Mouse (Mus musculus) cerebellum, adult 8-10 months (tissue): ENCODE data around the gene Slc17a1.

Experiments
- DNase-seq: peaks from one replicate; pipeline ENCODE4 v3.0.0; 2022

Gene Slc17a1

DNA sequence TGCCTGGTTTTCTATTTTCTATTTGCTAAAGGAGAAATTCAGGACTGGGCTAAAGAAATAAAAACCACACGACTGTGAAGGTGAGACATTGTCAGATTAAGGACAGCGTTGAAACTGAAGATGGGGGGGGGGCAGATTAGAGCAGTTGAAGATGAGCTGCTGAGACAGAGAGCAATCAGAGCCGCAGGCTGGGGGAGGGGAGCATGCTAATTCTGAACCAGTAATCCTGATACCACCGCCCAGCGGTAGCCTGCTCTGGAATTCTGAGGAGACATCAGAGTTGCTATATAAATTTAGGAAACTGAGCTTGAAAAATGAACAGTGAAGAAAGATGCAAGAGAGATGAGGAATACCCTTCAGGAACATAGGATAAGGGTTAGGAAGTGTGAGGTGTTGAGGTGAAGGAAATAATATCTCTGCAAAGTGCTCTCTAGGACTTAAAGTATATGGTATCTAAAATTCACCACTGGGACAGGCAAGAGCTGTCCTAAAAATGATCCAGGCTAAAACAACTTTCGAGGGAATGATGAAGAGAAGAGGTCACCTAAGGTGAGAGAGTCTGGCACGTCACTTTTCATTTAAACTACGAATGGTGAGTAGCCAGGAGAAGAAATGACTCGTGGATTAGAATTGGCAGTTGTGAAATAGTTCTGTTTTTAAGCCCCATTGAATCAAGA is 25.2 kb downstream of the Slc17a1 start:
- no peak for DNase-seq

DNA sequence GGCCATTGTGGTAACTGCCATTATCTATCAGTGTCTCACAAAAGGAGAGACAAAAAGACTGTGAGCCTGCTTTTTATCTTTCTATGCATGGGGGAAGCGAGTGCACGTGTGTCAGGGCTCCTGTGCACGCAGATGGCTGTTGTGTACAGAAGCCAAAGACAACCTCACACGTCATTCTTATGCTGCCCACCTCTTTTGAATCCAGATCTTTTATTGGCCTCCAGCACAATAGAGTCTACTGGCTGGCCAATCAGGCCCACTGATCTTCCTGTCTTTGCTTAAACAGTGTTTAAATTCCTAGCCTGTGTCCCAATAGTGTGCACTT is 25.7 kb downstream of the Slc17a1 start:
- DNase-seq: no peak

DNA sequence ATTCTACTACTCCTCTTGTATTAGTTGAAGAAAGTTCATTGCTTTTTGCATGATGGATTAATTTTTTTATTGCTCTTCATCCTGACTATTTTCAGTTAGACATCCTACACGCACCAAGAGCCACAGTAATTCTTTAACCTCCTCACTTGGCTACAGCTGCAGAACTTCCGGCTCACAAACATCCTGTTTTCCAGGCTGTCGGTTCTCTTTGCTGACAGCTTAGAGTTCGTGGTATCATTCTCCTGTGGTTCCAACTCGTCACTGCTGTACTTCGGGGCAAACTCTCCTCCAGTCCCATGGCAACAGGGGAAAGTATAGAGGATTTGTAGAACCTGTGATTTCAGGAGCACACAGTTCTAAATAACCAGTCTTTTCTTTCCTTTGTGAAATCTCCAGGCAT is 30.7 kb downstream of the Slc17a1 start:
- no peak for DNase-seq

DNA sequence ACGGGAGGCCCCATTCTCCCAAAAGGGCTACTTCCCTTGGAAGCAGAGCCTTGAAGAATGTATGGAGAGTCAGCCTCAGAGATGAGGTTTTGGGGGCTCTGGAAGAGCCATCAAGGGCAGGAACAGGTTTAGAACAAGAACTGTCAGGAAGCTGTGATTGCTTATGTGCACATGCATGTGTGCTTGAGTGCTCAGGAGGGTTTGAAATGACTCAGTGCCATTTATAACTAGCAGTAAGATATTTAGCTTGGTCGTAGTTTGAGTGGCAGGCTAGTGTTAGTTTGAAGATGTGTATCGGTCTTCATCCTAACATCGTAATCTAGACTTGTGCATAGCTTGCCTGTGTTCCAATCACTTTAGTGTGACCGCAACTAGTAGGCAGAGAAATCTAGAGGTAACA is 39.4 kb downstream of the Slc17a1 start:
- DNase-seq: no peak

DNA sequence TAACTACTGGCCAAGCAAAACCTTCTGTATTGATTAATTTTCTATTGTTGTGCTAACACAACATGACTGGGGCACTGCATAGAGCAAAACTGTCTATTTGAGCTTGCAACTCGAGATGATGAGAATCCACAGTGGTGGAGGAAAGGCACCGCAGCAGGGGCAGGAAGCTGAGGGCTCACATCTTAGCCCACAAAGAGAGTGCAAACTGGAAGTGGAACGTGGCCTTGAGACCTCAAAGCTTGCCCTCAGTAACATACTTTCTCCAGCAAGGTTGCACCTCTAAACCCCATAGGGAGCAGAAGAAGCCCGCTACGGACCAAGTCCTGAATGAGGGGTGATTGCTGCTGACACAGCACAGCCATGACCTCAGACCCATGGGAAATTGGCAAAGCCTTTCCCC is 42.6 kb downstream of the Slc17a1 start:
- DNase-seq: no peak

DNA sequence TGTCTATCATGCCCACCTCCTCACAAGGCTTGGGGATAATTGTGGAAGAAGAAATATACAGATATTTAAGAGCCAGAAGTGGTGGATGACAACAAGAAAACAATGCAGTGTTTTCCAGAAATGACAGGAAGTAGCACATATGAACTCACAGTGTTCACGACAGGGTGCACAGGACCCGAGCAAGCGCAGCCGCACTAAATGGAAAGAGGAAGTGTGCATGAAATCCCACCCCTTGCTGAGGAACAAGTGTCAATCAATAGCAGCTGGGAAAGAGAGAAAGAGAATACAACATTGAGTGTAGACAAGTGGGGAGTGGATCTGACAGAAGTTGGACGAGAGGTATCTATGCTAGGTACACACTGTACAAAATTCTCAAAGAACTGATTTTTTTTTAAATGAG is 43.8 kb downstream of the Slc17a1 start:
- DNase-seq: no peak

DNA sequence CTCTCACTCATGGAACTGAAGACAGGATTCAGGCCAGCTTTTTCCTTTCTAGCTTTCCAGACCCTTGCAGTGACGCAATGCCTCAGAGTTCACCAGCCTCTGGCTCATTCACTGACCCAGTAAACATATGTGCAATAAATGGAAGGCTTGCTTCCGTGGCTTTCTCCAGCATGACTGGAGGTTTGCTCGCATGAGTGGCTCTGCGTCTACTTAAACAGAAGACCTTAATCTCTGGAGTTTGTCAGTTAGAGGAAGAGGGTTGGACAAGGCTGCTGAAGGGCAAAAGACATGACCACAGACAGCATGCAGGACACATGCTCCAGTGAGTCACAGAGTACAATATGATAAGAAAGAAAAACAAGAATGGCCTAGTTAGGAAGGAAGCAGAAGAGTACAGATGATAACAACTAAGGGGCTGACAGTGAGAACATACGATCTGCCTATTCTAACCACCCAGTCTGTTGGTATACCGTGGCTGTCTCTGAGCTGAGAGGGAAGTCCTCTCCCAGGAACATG is 46.3 kb downstream of the Slc17a1 start:
- DNase-seq: no peak

DNA sequence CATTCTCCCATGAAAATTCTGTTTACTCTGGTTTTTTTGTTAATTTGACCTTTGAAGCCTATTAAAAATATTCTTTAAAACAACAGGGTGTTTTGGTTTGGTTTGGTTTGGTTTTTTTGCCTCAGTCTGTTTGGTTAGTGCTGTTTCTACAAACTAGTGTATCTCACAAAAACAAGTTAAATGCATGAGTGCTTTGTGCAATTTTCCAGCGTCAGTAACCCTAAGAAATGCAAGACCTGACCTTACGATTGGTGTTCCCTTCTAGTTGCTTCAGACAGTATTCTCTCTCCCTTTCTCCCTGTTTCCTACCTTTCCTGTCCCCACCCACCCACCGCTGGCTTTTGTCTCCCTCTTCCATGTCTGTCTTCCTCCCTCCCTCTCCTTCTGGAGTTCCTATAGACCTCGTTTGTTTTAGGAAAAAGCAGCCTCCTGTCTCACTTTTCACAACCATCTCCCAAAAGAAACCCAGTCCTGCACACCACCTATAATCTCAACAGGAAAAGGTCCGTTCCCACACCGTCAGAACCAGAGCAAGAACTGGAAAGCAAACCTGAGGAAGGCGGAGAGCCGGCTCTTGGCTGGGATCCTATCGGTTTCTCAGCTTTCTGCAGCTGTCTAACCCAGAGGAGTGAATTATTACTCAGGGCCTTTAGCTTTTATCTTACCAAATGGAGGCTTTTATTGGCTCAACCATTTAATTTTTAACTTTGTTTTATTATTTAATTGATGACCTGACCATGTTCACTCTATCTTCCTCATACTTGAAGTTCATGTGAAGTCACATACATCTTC is 47.0 kb downstream of the Slc17a1 start, which contains the start of gene Slc17a4:
Slc17a4 (minus strand) TSS at position 634 of the 792 bp plus-strand sequence.
- no peak for DNase-seq

DNA sequence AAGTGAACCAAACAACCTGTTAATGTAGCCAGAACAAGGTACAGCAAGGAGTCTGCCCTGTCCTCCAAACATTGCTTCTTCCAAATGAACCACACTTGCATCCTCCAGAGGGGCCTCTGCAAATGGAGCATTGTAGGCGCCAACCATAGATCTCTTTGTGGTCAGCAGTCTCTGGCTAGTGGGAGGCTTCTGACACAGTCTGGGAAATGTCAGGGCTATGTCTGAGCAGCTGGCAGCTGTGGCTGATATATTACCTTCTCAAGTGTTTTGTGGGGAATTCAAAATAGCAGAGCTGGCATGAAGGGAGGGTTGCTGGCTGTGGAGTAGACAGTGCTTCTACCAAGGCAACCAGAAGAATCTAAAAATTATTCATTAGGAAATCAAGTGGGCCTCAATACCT is 48.6 kb downstream of the Slc17a1 start:
- DNase-seq: no peak

DNA sequence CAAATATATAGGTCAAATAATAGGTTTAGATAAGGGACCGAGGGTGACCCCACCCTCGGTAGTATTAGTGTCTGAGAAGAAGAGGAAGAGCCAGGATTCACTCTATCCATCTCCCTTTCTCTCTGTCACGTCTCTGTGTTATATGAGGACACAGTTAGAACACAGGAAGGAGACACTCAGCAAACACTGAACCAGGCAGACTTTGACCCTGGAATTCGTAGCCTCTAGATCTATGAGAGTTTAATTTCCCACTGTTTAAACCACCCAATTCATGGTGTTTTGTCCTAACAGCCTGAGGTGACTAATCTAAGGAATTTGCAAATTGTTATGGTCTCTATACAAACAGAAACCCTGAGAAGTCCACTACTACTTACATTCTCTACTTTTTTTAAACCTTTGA is 50.1 kb downstream of the Slc17a1 start:
- DNase-seq: no peak

DNA sequence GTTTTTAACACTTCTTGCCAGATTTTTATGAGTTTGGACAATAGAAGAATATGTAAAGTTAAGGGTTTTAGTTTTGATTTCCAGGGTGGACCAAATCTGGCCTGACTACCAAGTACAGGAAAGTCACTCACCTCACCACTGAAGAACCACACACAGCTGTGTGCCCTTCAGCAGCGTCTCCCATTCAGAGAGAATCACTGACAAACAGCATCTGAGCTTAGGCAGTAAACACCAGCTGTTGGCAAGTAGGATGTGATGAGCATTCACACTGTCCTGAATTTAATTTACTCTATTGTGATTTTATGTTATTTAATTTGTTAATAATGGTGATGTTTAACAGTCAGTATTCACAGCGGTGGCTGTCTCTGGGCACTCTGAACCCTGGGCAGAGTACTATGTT is 58.2 kb downstream of the Slc17a1 start:
- DNase-seq: no peak

DNA sequence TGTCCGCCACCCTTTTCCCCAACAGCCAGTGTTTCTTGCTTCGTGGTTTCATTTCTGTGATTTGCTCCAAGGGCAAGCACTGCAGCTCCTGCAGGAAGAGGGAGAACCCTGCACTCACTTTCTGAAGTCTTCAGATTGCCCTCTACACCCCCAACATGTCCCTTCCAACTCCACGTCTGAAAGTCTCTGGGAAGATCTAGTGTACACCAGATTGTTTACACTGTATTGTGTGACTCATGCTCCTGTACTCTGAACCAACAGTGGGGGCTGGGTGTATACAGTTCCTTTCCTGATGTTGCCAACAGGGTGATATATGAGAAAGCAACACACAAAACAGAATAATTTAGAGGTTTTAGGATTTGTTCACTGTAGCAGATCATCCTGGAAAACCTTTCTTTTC is 61.1 kb downstream of the Slc17a1 start:
- DNase-seq: no peak

DNA sequence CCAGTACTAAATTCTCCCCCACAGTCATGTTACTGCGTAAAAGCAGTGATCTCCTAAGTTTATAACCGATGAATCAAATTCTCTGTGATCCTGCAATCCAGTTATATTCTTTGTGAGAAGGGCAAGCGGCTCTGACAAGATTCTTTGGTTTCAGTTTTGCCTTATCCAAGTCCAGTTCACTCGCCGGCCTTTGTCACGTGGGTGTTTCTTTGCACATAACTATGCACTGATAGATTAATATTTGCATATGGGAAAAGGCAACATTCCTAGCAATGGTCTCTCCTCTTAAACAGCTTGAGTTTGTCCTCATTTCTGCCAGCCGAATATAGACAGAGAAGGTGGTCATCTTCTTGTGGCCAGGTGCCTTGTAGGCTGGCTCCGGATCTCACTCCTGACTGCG is 62.9 kb downstream of the Slc17a1 start:
- no peak for DNase-seq

DNA sequence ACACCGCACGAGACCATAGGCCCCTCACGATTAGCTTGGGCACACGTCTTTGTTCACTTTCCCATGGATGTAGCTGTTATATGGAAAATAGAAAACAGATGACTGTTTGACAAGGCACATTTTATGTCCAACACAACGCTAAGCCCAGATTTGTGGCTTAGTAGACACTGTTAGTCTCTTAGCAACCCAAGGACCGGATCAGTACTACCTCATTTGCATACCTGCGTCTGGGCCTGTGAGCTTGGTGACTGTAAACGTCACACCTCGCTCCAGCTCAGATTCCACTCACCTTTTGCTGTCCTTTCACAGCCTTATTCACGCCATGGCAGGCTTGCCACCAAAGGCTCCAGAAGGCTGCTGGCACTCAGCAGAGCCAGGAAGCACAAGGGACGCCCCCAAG is 63.4 kb downstream of the Slc17a1 start:
- no peak for DNase-seq

DNA sequence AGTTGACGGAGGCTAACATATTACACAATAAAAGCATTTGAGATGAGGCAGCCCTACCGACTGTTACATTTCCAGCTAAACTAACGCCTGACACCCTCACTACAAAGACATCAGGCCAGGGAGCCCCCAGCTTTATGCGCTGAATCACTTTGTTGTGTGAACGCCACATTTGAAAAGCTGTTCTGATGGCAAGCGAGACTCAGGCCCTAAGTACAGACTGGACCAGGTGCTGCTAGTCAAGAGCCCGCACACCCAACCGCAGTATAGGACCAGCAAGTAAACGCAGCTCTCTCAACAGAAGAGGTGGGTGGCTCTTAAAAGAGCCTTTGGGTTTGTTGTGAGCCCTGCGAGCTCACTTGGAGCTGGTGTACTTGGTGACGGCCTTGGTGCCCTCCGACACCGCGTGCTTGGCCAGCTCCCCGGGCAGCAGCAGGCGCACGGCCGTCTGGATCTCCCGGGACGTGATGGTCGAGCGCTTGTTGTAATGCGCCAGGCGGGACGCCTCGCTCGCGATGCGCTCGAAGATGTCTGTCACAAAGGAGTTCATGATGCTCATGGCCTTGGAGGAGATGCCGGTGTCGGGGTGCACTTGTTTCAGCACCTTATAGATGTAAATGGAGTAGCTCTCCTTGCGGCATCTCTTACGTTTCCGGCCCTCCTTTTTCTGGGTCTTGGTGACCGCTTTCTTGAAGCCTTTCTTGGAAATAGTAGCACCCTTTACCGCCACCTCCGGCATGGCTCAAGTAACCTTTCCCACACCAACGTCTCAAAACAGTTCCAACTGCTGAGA is 66.1 kb downstream of the Slc17a1 start, which contains the start of gene Hist1h2ba:
Hist1h2ba (minus strand) TSS at position 736 of the 790 bp plus-strand sequence.
- no peak for DNase-seq

DNA sequence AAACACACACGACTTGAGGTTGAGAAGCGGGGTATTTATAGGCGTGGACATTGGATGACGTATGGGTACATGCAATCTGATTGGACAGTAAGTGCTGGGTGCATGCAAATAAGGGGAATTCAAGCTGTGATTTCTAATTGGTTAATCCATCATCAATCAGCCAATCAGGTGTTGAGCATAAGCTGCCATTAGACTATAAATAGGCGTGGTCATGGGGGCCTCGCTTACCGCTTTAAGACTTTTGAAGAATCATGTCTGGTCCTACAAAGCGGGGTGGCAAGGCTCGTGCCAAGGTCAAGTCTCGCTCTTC is 66.6 kb downstream of the Slc17a1 start, which contains the start of gene Hist1h2aa:
Hist1h2aa (plus strand) TSS at position 252 of the 310 bp plus-strand sequence.
- DNase-seq: no peak

DNA sequence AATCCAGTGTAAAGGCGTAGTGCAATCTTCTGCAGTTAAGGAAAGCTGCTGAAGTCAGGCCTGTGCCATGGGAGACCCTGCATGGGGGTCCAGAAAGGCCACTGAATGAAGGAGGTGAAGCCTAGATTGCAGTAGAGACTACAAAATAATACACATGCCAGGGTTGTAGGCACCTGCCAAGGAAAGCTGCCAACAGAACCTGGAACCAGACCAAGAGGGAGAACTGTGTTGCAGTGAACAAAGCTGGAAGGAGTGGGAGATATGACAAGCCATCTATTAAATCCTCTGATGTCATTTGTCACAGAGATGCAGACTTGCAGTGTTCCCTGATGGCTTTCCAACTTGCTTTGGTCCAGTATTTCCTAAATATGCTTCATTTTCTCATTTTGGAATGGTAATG is 71.1 kb downstream of the Slc17a1 start:
- DNase-seq: peak; percentile 11

DNA sequence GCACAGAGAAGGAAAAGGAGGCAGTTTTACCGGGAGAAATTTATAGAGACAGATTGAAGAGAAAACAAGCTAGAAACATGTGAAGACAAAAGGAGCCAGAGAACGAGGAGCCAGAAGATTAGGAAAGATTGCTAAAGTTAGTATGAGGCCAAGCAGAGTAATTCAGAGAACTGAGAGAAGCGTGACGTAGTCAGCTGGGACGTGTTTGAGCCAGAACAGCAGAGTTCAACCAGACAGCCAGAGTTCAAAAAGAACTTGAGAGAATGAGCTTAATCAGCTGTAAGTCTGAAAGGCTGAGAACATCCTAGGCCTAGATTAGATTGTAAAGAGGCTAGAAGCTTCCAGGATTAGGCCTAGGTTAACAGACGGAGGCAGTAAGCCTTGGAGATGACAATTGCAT is 72.7 kb downstream of the Slc17a1 start:
- no peak for DNase-seq

DNA sequence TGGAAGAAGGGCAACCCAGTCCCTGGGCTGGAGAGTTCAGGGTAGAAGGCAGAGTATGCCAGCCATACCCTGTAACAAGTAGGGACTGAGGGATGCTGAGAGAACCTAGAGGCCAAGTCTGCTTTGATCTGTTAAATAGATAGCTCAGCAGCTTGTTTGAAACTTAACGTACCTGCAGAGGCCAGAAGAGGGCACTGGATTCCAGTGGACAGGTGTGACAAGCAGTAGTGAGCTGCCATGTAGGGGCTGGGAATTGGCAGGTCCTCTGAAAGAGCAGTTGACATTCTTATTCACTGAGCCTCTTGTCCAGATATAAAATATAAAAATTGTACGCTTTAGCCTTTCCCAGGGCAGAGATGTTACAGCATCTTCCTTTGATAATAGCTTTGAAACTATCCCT is 75.3 kb downstream of the Slc17a1 start:
- DNase-seq: no peak
